Mouse (Mus musculus) ES-Bruce4 (cell line): ENCODE measurements around the gene Ccdc155. TPM values are rescaled to one million over a fixed set of nuclear protein-coding genes. Genes with fewer than 3 reads are reported as not detected.
"Not testable (repeated sequence)": the region's sequence is repeated elsewhere in the genome, so short reads cannot be mapped to it uniquely, and the experiment has no call there.

ENCODE experiments used
- H3K27ac ChIP-seq: 2 replicates; pipeline ENCODE4 v1.5.1; 2012; ENCODE audit warnings: low read length, inconsistent platforms; ENCODE audit not compliant: insufficient read depth
- H3K27me3 ChIP-seq: 2 replicates; pipeline ENCODE4 v1.6.1; 2012; ENCODE audit warnings: mild to moderate bottlenecking, low read length, inconsistent platforms; ENCODE audit not compliant: control insufficient read depth, poor library complexity, insufficient read depth, severe bottlenecking
- H3K36me3 ChIP-seq: 2 replicates; pipeline ENCODE4 v1.6.1; 2012; ENCODE audit warnings: inconsistent platforms, mild to moderate bottlenecking, low read length, moderate library complexity; ENCODE audit not compliant: control insufficient read depth, poor library complexity, insufficient read depth, severe bottlenecking
- H3K4me1 ChIP-seq: one replicate; pipeline ENCODE4 v1.8.1; 2011; ENCODE audit warnings: low read length; ENCODE audit not compliant: control insufficient read depth, insufficient read depth
- H3K4me3 ChIP-seq: 2 replicates; pipeline ENCODE4 v1.5.1; 2011; ENCODE audit warnings: low read depth, mild to moderate bottlenecking, low read length
- H3K9ac ChIP-seq: 2 replicates; pipeline ENCODE4 v1.6.1; 2012; ENCODE audit warnings: low read depth, mild to moderate bottlenecking, inconsistent platforms; ENCODE audit not compliant: poor library complexity, severe bottlenecking
- H3K9me3 ChIP-seq: replicated peaks from 2 replicates; pipeline ENCODE4 v1.6.1; 2012; ENCODE audit warnings: mild to moderate bottlenecking, low read length, inconsistent platforms; ENCODE audit not compliant: control insufficient read depth, poor library complexity, insufficient read depth, severe bottlenecking
- CTCF ChIP-seq: IDR thresholded peaks from one replicate; pipeline ENCODE4 v1.8.1; 2011; ENCODE audit warnings: low read depth, low read length
- EP300 ChIP-seq: IDR thresholded peaks from 2 replicates; pipeline ENCODE4 v1.6.1; 2011; ENCODE audit warnings: low read depth, low read length; ENCODE audit not compliant: insufficient read depth
- POLR2A ChIP-seq: IDR thresholded peaks from one replicate; pipeline ENCODE4 v1.8.1; 2011; ENCODE audit warnings: low read length; ENCODE audit not compliant: insufficient read depth
- polyA plus RNA-seq: library from polyadenylated mRNA; stranded (reverse); fragments of >200 nt; gene quantifications from 2 replicates; pipeline ENCODE4 v1.2.4, GENCODE M21; 2011; ENCODE audit warnings: low read depth; ENCODE audit not compliant: missing spikeins, insufficient read depth, insufficient read length

Gene Ccdc155
- polyA plus RNA-seq, 1 experiment, result 2.2 TPM

DNA sequence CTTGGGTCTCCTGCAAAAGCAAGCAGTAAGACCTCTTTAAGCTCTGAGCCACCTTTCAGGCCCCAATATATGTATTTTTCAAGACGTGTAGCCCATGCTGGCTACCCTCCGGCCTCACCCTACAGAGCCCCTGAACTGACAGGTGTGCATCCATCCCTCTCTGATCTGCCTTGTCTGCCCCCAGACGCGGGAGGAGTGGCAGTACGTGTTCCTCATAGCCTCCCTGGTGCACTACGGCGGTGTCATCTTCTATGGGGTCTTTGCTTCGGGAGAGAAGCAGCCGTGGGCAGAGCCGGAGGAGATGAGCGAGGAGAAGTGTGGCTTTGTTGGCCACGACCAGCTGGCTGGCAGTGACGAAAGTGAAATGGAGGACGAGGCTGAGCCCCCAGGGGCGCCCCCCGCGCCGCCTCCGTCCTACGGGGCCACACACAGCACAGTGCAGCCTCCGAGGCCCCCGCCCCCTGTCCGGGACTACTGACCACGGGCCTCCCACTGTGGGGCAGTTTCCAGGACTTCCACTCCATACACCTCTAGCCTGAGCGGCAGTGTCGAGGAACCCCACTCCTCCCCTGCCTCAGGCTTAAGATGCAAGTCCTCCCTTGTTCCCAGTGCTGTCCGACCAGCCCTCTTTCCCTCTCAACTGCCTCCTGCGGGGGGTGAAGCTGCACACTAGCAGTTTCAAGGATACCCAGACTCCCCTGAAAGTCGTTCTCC, 30.0 kb downstream of the Ccdc155 start:
- H3K9me3 ChIP-seq, result peaks cover 3% of the 10 kb centered on the region; the same call in 1 of the 2 replicates
- peak overlapping the region; percentile 14; the same call in 1 of the 2 replicates for H3K4me3 ChIP-seq
- 0 out of 2 replicates have a peak overlapping the region, but pooled peaks have one; percentile 6 for H3K9ac ChIP-seq
- peaks cover 6% of the 10 kb centered on the region for H3K27me3 ChIP-seq
- no peak overlapping the region for H3K27ac ChIP-seq
- H3K4me1 ChIP-seq, result peaks cover 2% of the 10 kb centered on the region
- H3K36me3 ChIP-seq, result no peaks in the 10 kb centered on the region
- no peak for TF ChIP-seq POLR2A
- TF ChIP-seq EP300, result peak; percentile 60; the same call in 1 of the 2 replicates
- no peak for TF ChIP-seq CTCF

DNA sequence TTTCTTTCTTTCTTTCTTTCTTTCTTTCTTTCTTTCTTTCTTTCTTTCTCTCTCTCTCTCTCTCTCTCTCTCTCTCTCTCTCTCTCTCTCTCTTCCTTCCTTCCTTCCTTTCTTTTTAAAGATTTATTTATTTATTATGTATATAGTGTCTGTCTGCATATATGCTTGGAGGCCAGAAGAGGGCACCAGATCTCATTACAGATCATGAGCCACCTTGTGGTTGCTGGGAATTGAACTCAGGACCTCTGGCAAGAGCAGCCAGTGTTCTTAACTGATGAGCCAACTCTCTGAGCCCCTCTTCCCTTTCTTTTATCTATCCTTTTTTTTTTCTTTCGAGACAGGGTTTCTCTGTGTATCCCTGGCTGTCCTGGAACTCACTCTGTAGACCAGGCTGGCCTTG, 30.9 kb downstream of the Ccdc155 start:
- not testable (repeated sequence) for H3K27me3 ChIP-seq, H3K9me3 ChIP-seq, H3K4me1 ChIP-seq, H3K9ac ChIP-seq, H3K4me3 ChIP-seq, H3K36me3 ChIP-seq, H3K27ac ChIP-seq
- peak; percentile 17 for TF ChIP-seq CTCF

DNA sequence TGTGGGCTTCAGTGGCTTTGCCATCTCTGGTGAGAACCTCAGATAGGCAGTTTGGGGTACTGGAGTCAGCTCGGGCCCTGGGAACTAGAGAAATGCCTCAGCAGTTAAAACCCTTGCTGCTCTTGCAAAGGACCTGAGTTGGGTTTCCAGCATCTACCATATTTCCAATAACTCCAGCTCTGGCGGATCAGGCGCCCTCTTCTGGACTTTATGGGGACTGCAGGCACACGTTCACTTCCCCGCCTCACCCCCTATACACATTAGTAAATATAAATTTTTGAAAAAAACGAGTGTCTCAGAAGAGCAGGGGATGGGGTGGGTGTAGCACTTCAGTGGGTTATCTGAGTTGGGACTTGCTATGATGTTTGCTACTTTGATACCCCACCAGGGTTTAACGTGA, 31.7 kb downstream of the Ccdc155 start:
- no peaks in the 10 kb centered on the region for H3K36me3 ChIP-seq
- H3K9me3 ChIP-seq, result peaks cover 6% of the 10 kb centered on the region; the same call in 1 of the 2 replicates
- H3K27me3 ChIP-seq, result peaks cover 6% of the 10 kb centered on the region
- no peak overlapping the region for H3K4me3 ChIP-seq
- H3K4me1 ChIP-seq, result peaks cover 2% of the 10 kb centered on the region
- no peak overlapping the region for H3K9ac ChIP-seq
- TF ChIP-seq CTCF (peak; percentile 70), EP300 (no peak)
- H3K27ac ChIP-seq, result no peak overlapping the region

DNA sequence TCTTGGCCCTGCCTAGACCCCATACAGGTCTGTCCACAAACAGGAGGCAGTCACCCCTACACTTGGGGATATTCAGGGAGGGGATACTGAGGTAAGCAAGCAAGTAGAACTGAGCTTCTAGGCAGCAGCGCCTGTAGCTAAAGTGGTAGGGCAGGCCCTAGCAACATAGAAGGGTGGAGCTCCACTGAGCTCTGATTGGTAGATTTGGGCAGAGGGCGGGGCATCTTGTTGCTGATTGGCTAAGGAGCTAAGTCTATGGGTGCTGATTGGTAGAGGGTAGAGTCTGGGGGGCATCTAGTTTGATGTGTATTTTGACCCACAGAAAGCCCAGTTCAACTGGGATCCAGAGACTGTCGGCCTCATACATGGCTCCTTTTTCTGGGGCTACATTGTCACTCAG, 35.2 kb downstream of the Ccdc155 start:
- peaks cover 6% of the 10 kb centered on the region; the same call in 1 of the 2 replicates for H3K9me3 ChIP-seq
- H3K27ac ChIP-seq, result no peak overlapping the region
- peaks cover 2% of the 10 kb centered on the region for H3K4me1 ChIP-seq
- TF ChIP-seq EP300, result no peak
- TF ChIP-seq CTCF, result no peak
- TF ChIP-seq POLR2A, result no peak
- H3K9ac ChIP-seq, result no peak overlapping the region
- H3K27me3 ChIP-seq, result no peaks in the 10 kb centered on the region
- no peaks in the 10 kb centered on the region for H3K36me3 ChIP-seq
- H3K4me3 ChIP-seq, result no peak overlapping the region

DNA sequence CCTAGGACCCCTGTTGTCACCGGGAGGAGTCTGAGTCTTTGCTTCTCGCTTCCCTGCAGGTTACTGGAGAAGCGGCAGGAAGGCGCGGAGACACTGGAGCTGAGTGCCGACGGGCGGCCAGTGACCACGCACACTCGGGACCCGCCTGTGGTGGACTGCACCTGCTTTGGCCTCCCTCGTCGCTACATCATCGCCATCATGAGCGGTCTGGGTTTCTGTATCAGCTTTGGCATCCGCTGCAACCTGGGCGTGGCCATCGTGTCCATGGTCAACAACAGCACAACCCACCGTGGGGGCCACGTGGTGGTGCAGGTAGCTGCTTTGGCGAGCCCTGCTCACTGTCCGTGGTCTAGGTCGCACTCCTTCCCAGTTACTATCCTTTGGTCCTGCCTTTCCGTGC, 36.0 kb downstream of the Ccdc155 start:
- Histone ChIP-seq H3K27me3 (peaks cover 1% of the 10 kb centered on the region; the same call in 1 of the 2 replicates), H3K27ac (no peak overlapping the region), H3K4me3 (peak overlapping the region; percentile 13), H3K36me3 (no peaks in the 10 kb centered on the region), H3K4me1 (no peaks in the 10 kb centered on the region), H3K9me3 (peaks cover 6% of the 10 kb centered on the region; the same call in 1 of the 2 replicates), H3K9ac (no peak overlapping the region)
- no peak for TF ChIP-seq EP300
- no peak for TF ChIP-seq CTCF
- no peak for TF ChIP-seq POLR2A

DNA sequence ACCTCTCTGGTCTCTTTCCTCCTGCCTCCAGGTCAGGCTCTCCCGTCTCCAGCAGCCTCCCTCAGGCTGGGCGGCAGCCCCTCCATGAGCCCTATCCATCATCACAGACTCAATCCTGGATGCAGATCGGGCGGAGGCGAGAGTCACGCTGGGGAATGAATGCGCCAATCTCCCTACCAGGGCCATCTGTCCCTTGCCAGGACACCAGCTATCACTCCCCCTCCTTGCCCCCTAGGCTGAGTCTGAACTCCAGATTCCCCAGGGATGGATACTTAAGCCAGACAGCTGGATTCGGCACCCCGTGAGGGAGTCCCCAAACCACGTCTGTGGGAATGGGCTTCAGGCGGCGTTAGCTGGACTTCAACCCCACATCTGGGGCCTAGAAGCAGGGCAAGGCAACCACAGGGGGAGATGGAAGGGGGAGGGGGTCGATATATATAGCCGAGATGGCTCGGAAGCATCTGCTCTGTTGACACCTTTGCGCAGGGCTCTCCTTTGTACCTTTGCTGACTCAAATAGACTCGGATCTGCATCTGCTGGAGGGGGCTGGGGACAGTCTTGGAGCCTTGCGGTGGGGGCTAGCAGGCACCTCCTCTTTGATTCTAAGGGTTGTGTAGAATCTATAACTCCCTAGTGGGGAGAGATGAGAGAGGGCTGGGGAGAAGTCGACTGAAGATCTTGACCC, 36.8 kb downstream of the Ccdc155 start:
- Histone ChIP-seq H3K27ac (no peak overlapping the region), H3K36me3 (no peaks in the 10 kb centered on the region), H3K4me1 (no peaks in the 10 kb centered on the region), H3K9ac (no peak overlapping the region), H3K9me3 (peaks cover 6% of the 10 kb centered on the region; the same call in 1 of the 2 replicates), H3K4me3 (no peak overlapping the region), H3K27me3 (peaks cover 1% of the 10 kb centered on the region; the same call in 1 of the 2 replicates)
- TF ChIP-seq POLR2A (no peak), EP300 (no peak), CTCF (no peak)
